Mouse (Mus musculus) megakaryocyte, embryonic 14.5 days (primary cell): ENCODE results near the gene Cntrl.

Experiments
- FLI1 ChIP-seq: IDR thresholded peaks from 2 replicates; pipeline ENCODE4 v1.6.1; 2012; ENCODE audit warnings: low read length, inconsistent platforms, mixed read lengths
- GATA1 ChIP-seq: IDR thresholded peaks from 3 replicates; pipeline ENCODE4 v1.6.1; 2012; ENCODE audit warnings: mixed read lengths, low read length, inconsistent platforms, borderline replicate concordance

DNA sequence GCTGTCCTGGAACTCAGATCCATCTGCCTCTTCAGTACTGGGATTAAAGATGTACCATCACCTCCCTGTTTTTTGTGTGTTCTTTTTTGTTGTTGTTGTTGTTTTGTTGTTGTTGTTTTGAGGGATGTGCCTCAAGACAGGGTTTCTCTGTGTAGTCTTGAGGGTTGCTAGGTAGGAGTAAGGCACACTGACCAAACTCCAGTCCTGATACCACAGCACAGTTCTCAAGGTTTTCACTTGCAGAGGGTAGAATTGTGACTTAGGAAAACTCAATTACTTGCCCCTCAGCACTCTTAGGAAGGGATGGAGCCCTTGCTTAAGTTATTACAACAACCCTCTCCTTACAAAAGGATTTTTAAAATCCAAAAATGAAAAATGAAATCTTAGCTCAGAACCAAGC is 22.2 kb downstream of the Cntrl start:
- TF ChIP-seq GATA1 = no peak
- TF ChIP-seq FLI1 = no peak
